In genomic region chr6:126618455-126618854, GRCm38 (mm10) we compare ENCODE assay signal across 34 mouse cellular contexts. TPM values are rescaled to one million over a fixed set of nuclear protein-coding genes. Genes with fewer than 3 reads are reported as not detected.
"Had no signal": no experiment of that assay in that cellular context is flagged by ENCODE, and none has a peak within 500 bp of the region (broad histone marks: within the 10 kb centered on the region; RNA-seq: fewer than 3 reads in every experiment).

No protein-coding gene starts in this region.

- H3K36me3 ChIP-seq: heart, embryonic 13.5 days; heart, embryonic 15.5 days; hindbrain, embryonic 10.5 days; hindbrain, embryonic 12.5 days; hindbrain, embryonic 13.5 days; hindbrain, embryonic 15.5 days; intestine, embryonic 15.5 days; kidney, embryonic 15.5 days had no signal

- H3K4me2 ChIP-seq: heart, embryonic 13.5 days; heart, embryonic 15.5 days; hindbrain, embryonic 12.5 days; hindbrain, embryonic 13.5 days; hindbrain, embryonic 14.5 days; hindbrain, embryonic 15.5 days; intestine, embryonic 15.5 days; kidney, embryonic 15.5 days had no signal

- H3K9ac ChIP-seq: heart, embryonic 13.5 days; heart, embryonic 15.5 days; hindbrain, embryonic 12.5 days; hindbrain, embryonic 13.5 days; hindbrain, embryonic 14.5 days; hindbrain, embryonic 15.5 days; intestine, embryonic 15.5 days; kidney, embryonic 15.5 days had no signal

- H3K4me3 ChIP-seq: heart, embryonic 13.5 days; heart, embryonic 15.5 days; hindbrain, embryonic 10.5 days; hindbrain, embryonic 12.5 days; hindbrain, embryonic 13.5 days; hindbrain, embryonic 15.5 days; intestine, embryonic 15.5 days; kidney, embryonic 15.5 days; layer of hippocampus, adult 2 months; left cerebral cortex, adult 2 months had no signal

- DNase-seq: heart, postnatal 10 days; heart, postnatal 14 days; heart, postnatal 36 days; heart, postnatal 4 days; kidney, adult 11 months; kidney, adult 18-20 months; kidney, adult 2 months; kidney, adult 8-10 months; kidney, adult 9 months; kidney, postnatal 10 days; kidney, postnatal 14 days; kidney, postnatal 25 days; kidney, postnatal 36 days; kidney, postnatal 4 days; layer of hippocampus, adult 9-11 months; layer of hippocampus, postnatal 36 days had no signal

- H3K27ac ChIP-seq: heart, embryonic 13.5 days; heart, embryonic 15.5 days; hindbrain, embryonic 10.5 days; hindbrain, embryonic 12.5 days; hindbrain, embryonic 13.5 days; hindbrain, embryonic 14.5 days; hindbrain, embryonic 15.5 days; hindbrain, postnatal 0 days; intestine, embryonic 15.5 days; kidney, embryonic 15.5 days; kidney, postnatal 0 days; layer of hippocampus, adult 2 months; left cerebral cortex, adult 2 months had no signal

- ATAC-seq: hindbrain, embryonic 16.5 days; hindbrain, postnatal 0 days; inflammation-experienced regulatory T-cells, adult 6 months; intestine, embryonic 15.5 days; intestine, embryonic 16.5 days; intestine, postnatal 0 days had no signal

- H3K27me3 ChIP-seq: heart, embryonic 13.5 days; heart, embryonic 15.5 days; hindbrain, embryonic 12.5 days; hindbrain, embryonic 13.5 days; hindbrain, embryonic 15.5 days; intestine, embryonic 15.5 days; kidney, embryonic 15.5 days had no signal

- H3K4me1 ChIP-seq: heart, embryonic 13.5 days; heart, embryonic 15.5 days; hindbrain, embryonic 12.5 days; hindbrain, embryonic 15.5 days; intestine, embryonic 15.5 days; kidney, embryonic 15.5 days had no signal

- H3K9me3 ChIP-seq: heart, embryonic 13.5 days; heart, embryonic 15.5 days; hindbrain, embryonic 10.5 days; hindbrain, embryonic 12.5 days; hindbrain, embryonic 13.5 days; hindbrain, embryonic 15.5 days; intestine, embryonic 15.5 days; kidney, embryonic 15.5 days had no signal

RNA-seq across cellular contexts. Expression of gene Kcna1, which starts 27.7 kb away (rescaled TPM):
- total RNA-seq: hematopoietic stem cell, adult 5-6 weeks had no signal
- polyA plus RNA-seq: inflammation-experienced regulatory T-cells, adult 6 months had no signal
